Mouse (Mus musculus) kidney, adult 2 months (tissue): ENCODE measurements around the gene Atrnl1.

Experiments used
- CTCF ChIP-seq: fragments of 200-500 bp; conservative IDR thresholded peaks from 2 replicates; pipeline ENCODE4 v1.5.1; 2011; ENCODE audit warnings: low read depth, mild to moderate bottlenecking, control low read depth, low read length, moderate library complexity, mixed read lengths; ENCODE audit not compliant: insufficient read depth, insufficient read length
- POLR2A ChIP-seq: fragments of 200-500 bp; IDR thresholded peaks from one replicate; pipeline ENCODE4 v1.6.1; 2011; ENCODE audit warnings: low read depth, low read length, control low read depth

- TF ChIP-seq POLR2A (no peak), CTCF (no peak)
These were observed 46.7 kb downstream of the Atrnl1 start for GRCm38 (mm10) chr19:57657426-57658087.
